Mouse (Mus musculus) cerebellum, postnatal 4 days (tissue): ENCODE data around the gene Sys1.

Experiments
- DNase-seq, 2 experiments: peaks; one replicate each; pipeline ENCODE4 v3.0.0; 2022; ENCODE audit warnings: low spot score in 2 of 2, mixed read lengths in 1 of 2

Gene Sys1

GRCm38 (mm10) chr2:164499317-164499716, 42.6 kb downstream of the Sys1 start:
- DNase-seq: no peak

GRCm38 (mm10) chr2:164500511-164500910, 43.7 kb downstream of the Sys1 start:
- peak in 1 of 2 experiments; percentile 36 for DNase-seq

- no peak for DNase-seq
These were observed 48.2 kb downstream of the Sys1 start for GRCm38 (mm10) chr2:164504919-164505318.

- DNase-seq: no peak
These were observed 49.0 kb downstream of the Sys1 start for GRCm38 (mm10) chr2:164505619-164506347.

GRCm38 (mm10) chr2:164507811-164508210, 51.0 kb downstream of the Sys1 start:
- no peak for DNase-seq

GRCm38 (mm10) chr2:164510621-164511190, 53.9 kb downstream of the Sys1 start:
- DNase-seq: no peak

- DNase-seq: no peak
These were observed 55.6 kb downstream of the Sys1 start for GRCm38 (mm10) chr2:164512121-164512909.

GRCm38 (mm10) chr2:164513389-164513788, 56.6 kb downstream of the Sys1 start:
- no peak for DNase-seq

GRCm38 (mm10) chr2:164514916-164515315, 58.2 kb downstream of the Sys1 start:
- DNase-seq: no peak

- no peak for DNase-seq
These were observed 59.1 kb downstream of the Sys1 start for GRCm38 (mm10) chr2:164515897-164516296.

GRCm38 (mm10) chr2:164516592-164516991, 59.8 kb downstream of the Sys1 start:
- no peak for DNase-seq

GRCm38 (mm10) chr2:164517485-164518221, 60.9 kb downstream of the Sys1 start:
- DNase-seq: peak in 1 of 2 experiments; percentile 54

GRCm38 (mm10) chr2:164518266-164519170, 61.8 kb downstream of the Sys1 start:
- DNase-seq: no peak

GRCm38 (mm10) chr2:164519171-164519526, 62.4 kb downstream of the Sys1 start:
- DNase-seq: no peak

GRCm38 (mm10) chr2:164520782-164521181, 64.0 kb downstream of the Sys1 start:
- DNase-seq: peak in 1 of 2 experiments; percentile 24

GRCm38 (mm10) chr2:164521841-164522240, 65.1 kb downstream of the Sys1 start:
- no peak for DNase-seq

- DNase-seq: no peak
These were observed 65.5 kb downstream of the Sys1 start for GRCm38 (mm10) chr2:164522280-164522679.

- peak in 1 of 2 experiments; percentile 43 for DNase-seq
These were observed 66.6 kb downstream of the Sys1 start for GRCm38 (mm10) chr2:164523301-164523773.

GRCm38 (mm10) chr2:164528557-164528956, 71.8 kb downstream of the Sys1 start:
- DNase-seq: no peak
